Mouse (Mus musculus) retina, postnatal 7 days (tissue): ENCODE results near the gene Slc25a23.
A peak's percentile ranks its signal among the peaks of the same experiment; 100 is the strongest.

Experiments
- DNase-seq: peaks from one replicate; pipeline ENCODE4 v3.0.0-alpha.2; 2012; ENCODE audit warnings: low read depth, low spot score

Slc25a23 gene

GRCm38 (mm10) chr17:57059486-57059977 is at the start of gene Slc25a23:
Slc25a23 (minus strand) TSS chr17:57059863.
- peak; percentile 71 for DNase-seq

GRCm38 (mm10) chr17:57108666-57109171 is 49.1 kb upstream of the Slc25a23 start:
- no peak for DNase-seq

- DNase-seq = no peak
Measured at GRCm38 (mm10) chr17:57108040-57108665, 48.5 kb upstream of the Slc25a23 start.

- DNase-seq = no peak
Measured at GRCm38 (mm10) chr17:57107064-57107463, 47.4 kb upstream of the Slc25a23 start.

GRCm38 (mm10) chr17:57106035-57106368 is 46.3 kb upstream of the Slc25a23 start:
- DNase-seq = no peak

GRCm38 (mm10) chr17:57105181-57106034 is 45.7 kb upstream of the Slc25a23 start, which contains the start of gene Tnfsf9:
Tnfsf9 (plus strand) TSS chr17:57105325.
- no peak for DNase-seq

- DNase-seq = no peak
Measured at GRCm38 (mm10) chr17:57104496-57104895, 44.8 kb upstream of the Slc25a23 start.

- no peak for DNase-seq
Measured at GRCm38 (mm10) chr17:57102276-57102675, 42.6 kb upstream of the Slc25a23 start.

- DNase-seq = no peak
Measured at GRCm38 (mm10) chr17:57099629-57100325, 40.1 kb upstream of the Slc25a23 start.

- no peak for DNase-seq
Measured at GRCm38 (mm10) chr17:57098321-57098720, 38.7 kb upstream of the Slc25a23 start.

- DNase-seq = peak; percentile 67
Measured at GRCm38 (mm10) chr17:57096623-57096920, 36.9 kb upstream of the Slc25a23 start.

- no peak for DNase-seq
Measured at GRCm38 (mm10) chr17:57095855-57096622, 36.4 kb upstream of the Slc25a23 start.

GRCm38 (mm10) chr17:57094222-57094621 is 34.6 kb upstream of the Slc25a23 start:
- no peak for DNase-seq

GRCm38 (mm10) chr17:57087049-57087832 is 27.6 kb upstream of the Slc25a23 start, which contains the start of gene Tubb4a:
Tubb4a (minus strand) TSS chr17:57087782.
- DNase-seq = no peak

- DNase-seq = no peak
Measured at GRCm38 (mm10) chr17:57085970-57086757, 26.5 kb upstream of the Slc25a23 start.

- no peak for DNase-seq
Measured at GRCm38 (mm10) chr17:57082481-57082880, 22.8 kb upstream of the Slc25a23 start.

GRCm38 (mm10) chr17:57081234-57081842 is 21.7 kb upstream of the Slc25a23 start:
- DNase-seq = no peak

- DNase-seq = no peak
Measured at GRCm38 (mm10) chr17:57079919-57080318, 20.3 kb upstream of the Slc25a23 start.

GRCm38 (mm10) chr17:57078336-57078735 is 18.7 kb upstream of the Slc25a23 start, which contains the start of gene Dennd1c:
Dennd1c (minus strand) TSS chr17:57078514.
- no peak for DNase-seq
